Mouse (Mus musculus): ENCODE data around the gene Sstr3.
A peak's percentile ranks its signal among the peaks of the same experiment; 100 is the strongest.

The Sstr3 gene

DNA sequence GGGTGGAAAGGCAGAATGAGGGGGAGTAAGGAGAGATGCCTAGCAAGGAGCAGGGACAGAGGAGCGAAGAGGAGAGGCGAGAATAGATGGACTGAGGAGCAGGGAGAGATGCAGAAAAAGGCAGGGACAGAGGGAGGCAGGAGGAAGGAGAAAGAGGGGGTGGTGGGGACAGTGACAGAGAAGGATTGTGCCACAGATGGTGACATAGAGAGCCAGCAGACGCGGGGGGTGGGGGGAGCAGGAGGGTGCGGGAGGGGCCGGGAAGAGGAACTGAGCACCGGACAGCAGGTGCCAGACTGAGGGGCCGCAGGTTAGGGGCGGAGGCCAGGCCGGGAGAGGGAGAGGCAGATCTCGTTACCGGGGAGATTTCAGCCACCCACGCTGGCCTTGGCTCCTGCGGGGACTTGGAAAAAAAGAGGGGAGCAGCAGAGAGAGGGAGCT, at the start of gene Sstr3:
Sstr3 (minus strand) TSS at position 125 of the 441 bp plus-strand sequence.
- DNase-seq (ENCODE audit: low read depth, low spot score) = peak; percentile 69

GRCm38 (mm10) chr15:78593896-78594425, 49.5 kb upstream of the Sstr3 start:
- no peak for DNase-seq (ENCODE audit: low read depth, low spot score)

GRCm38 (mm10) chr15:78592452-78592968, 48.0 kb upstream of the Sstr3 start:
- no peak for DNase-seq (ENCODE audit: low read depth, low spot score)

DNA sequence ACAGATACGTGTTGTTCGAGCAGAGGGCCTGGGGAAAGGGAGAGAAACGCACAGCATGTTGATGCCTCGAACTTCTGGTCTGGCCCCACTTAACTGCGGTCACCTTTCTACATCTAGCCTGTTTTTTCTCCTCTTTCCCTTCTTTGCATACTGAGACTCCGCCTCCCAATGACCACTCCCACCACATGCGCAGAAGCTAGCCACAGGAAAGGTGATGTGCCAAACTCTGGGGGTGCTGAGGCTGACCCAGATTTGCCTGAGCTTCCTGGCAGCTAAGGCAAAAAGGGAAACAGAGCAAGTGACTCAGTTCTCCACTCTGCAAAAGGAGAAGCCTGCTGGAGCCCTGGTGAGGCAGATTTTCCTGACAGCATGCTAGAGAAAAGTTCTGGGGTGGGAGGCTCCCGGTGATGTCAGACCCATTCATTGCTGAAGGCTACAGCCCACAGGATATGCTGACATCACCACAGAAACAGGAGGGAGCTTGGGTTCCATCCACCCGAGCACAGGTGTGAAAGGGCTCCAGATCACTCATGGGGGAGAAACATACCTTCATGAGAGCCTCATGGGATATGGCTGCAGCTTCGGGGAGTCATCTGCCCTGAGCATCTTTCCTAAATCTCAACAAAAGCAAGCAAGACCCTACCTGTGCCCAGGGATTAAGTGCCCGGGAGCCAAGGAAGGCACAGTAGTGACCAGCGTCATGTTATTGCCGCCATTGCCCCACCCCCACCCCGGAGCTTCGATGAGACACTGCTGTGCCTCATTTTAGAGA, 47.4 kb upstream of the Sstr3 start:
- DNase-seq (ENCODE audit: low read depth, low spot score) = peak; percentile 86

- peak; percentile 41 for DNase-seq (ENCODE audit: low read depth, low spot score)
These were observed 46.3 kb upstream of the Sstr3 start for GRCm38 (mm10) chr15:78590785-78591184.

DNA sequence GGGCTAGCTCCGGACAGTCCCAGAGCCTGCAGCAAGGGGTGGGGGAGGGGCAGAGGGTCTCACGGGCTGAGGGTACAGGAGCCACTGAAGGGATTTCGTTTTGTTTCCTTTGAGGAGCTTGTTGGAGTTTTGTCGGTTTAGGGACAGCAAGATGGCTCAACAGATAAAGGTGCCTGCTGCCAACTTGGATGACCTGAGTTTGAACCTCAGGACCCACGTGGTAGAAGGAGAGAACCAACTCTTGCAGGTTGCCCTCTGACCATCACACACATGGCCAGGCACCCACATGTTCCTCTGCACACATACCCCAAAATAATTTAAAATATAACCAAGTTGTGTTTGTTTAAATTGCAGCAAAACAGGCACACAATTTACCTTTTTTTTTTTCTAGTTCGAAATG, 45.5 kb upstream of the Sstr3 start:
- DNase-seq (ENCODE audit: low read depth, low spot score) = no peak

DNA sequence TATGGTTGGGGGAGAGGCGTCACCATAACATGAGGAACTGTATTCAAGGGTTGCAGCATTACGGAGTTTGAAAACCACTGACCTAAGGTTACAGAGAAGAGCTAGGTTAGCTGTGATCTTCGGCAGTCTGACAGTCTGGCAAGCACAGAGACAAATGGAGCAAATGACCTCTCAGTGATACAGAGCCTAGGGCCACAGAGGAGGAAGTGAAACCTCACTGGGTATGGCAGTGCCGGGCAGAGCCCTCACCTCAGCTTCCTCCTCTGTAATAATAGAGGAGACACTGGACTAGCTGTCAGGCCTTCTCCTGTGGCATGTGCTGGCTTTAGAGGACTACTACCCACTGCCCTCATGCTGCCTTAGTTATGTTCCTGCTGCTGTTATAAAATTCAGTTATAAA, 44.4 kb upstream of the Sstr3 start:
- peak; percentile 92 for DNase-seq (ENCODE audit: low read depth, low spot score)

- DNase-seq (ENCODE audit: low read depth, low spot score) = no peak
These were observed 43.6 kb upstream of the Sstr3 start for GRCm38 (mm10) chr15:78588049-78588448.

GRCm38 (mm10) chr15:78587050-78587994, 42.8 kb upstream of the Sstr3 start:
- peak; percentile 82 for DNase-seq (ENCODE audit: low read depth, low spot score)

DNA sequence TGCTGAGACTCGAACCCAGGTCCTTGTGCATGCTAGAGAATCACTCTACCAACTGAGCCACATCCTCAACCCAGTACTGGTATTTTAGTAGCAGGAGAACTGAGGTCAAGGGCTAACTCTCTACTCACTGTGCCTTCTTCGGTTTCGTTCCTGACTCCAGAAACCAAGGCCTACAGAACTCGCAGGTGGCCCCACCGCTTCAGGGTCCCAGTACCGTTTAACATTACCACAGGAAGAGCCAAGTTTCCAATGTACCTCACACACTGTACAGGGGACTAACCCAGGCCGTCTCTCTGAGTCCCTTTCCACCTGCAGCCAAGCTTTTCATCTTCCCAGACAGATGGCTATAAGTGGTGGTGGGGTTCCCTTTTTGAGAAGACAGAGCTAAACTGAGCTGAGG, 40.9 kb upstream of the Sstr3 start:
- DNase-seq (ENCODE audit: low read depth, low spot score) = no peak

- DNase-seq (ENCODE audit: low read depth, low spot score) = peak; percentile 90
These were observed 38.9 kb upstream of the Sstr3 start for GRCm38 (mm10) chr15:78583352-78583751.

- DNase-seq (ENCODE audit: low read depth, low spot score) = no peak
These were observed 31.9 kb upstream of the Sstr3 start for GRCm38 (mm10) chr15:78576284-78576810.

GRCm38 (mm10) chr15:78572658-78573397, 28.3 kb upstream of the Sstr3 start, which contains the start of gene Rac2:
Rac2 (minus strand) TSS chr15:78572783.
- peak; percentile 94 for DNase-seq (ENCODE audit: low read depth, low spot score)

DNA sequence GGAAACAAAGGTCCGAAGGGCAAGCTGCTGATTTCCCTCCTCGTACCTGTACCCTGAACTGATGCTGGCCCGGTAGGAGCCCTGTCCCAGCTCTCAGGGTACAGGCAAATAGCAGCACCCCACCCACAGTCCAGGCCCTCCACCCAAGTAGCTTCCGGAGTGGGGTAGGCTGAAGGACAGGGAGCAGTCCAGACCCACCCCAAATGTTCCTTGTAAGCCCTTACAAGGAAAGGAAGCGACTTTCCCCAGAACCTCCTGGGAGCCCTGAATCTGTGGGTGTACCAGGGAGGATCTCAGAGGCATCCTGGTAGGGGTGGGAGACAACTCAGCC, 27.8 kb upstream of the Sstr3 start:
- no peak for DNase-seq (ENCODE audit: low read depth, low spot score)

DNA sequence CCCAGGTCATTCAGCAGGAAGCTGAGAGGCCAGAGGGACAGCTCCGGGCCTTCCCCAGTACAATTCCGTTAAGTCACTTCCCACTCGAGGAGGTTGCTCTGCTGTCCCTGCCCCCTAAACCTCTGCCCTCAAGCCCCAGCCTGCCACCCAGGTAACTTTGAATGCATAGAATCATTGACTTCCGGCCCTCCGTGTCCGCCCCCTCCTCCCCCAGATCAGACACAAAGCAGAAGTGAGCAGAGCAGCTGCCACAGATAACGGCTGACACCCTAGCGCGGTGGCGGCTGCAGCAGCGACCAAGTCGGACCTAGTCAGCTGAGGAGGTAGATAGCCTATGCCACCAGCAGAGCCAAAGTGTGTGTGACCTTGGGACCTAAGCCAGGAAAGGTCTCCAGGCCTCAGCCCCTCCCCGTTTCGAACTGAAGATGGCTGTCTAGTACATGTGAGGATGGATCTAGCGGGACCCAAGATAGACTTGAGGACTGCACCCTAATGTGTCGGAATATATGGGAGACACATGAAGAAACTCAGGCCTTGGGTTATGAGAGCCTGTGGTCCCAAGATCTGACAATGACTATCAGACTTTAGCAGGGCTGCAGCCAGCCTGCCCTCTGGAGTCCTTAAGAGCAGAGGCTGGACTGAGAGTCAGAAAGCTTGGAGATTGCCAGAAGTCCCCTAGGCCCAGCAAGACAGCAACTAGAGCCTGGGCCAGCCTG, 27.2 kb upstream of the Sstr3 start:
- peak; percentile 92 for DNase-seq (ENCODE audit: low read depth, low spot score)

DNA sequence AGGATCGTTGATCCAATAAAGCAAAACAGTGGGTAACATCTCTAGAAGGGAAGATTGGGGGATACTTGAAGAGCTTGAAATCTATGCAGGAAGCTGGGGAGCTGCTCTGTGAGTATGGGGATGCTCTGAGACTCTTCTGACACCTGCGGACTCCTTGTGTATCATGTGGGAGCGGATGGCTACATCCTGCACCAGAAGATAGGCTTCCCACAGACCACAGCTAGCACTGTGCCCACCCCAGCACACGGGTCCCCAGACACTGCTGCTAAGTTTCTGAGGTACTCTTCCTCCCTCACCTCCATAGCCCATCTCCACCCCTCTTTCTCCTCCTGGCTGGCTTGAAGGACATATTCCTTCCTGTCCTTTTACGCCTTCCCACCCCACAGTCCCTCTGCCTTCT, 25.7 kb upstream of the Sstr3 start:
- DNase-seq (ENCODE audit: low read depth, low spot score) = no peak

- DNase-seq (ENCODE audit: low read depth, low spot score) = no peak
These were observed 23.2 kb upstream of the Sstr3 start for GRCm38 (mm10) chr15:78567608-78568120.

DNA sequence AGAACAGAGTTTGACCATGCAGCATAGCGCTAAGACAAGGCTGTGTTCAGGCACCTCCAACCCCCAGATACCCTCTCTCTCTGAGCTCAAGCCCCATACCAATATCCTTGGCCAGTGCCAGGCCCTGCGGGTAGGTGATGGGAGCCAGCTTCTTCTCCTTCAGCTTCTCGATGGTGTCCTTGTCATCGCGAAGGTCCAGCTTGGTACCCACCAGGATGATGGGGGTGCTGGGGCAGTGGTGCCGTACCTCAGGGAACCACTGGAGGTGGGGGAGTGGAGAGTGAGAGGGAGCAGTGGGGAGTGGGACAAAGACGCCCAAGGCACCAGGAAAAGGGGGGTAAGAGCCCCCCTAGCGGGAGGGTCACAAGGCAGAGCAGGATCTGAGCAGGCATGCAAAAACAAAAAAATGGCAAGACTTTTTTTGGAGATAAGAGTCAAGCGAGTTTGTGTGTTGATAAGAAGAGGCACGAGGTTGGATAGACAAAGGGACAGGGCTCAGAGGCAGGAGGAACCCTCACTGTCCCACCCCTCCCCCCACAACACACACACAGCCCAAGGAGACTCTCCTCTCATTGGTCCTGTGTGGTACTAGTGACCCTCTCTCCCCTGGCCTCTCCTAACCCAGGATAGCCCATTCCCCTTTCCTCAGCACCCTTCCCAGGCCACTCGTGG, 20.4 kb upstream of the Sstr3 start:
- DNase-seq (ENCODE audit: low read depth, low spot score) = no peak

GRCm38 (mm10) chr15:78563937-78564336, 19.5 kb upstream of the Sstr3 start:
- DNase-seq (ENCODE audit: low read depth, low spot score) = peak; percentile 75

DNA sequence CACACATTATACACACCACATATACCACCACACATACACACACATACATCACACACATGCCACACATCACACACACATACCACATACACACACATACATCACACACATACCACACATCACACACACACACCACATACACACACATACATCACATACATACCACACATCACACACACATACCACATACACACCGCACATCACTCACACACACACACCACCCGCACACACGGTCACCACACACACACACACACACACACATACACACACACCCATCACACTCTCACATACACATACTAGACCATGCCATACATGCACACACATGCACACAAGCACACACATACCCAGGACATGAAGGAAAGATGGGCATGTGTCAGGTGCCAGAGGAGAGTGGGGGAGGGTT, 18.9 kb upstream of the Sstr3 start:
- no peak for DNase-seq (ENCODE audit: low read depth, low spot score)

Data from A20 (cell line).